Mouse (Mus musculus): ENCODE results near the gene Tubb4a.

The Tubb4a gene

DNA sequence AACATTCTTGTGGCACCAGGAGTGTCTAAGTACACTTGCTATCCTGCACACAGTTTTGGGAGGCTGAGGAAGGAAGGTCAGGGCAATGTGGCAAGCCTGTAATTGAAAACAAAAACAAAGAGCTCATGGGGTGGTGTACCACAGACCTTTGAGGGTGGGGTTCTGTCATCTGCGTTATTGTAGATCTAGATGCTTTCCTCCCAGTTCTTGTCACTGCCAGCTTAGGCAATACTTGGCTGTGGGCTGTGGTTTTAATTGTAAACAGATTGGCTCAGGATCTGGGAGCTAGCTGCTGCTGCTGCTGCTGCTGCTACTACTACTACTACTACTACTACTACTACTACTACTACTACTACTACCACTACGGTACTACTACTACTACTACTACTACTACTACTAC lies 14.7 kb upstream of the Tubb4a start:
- ATAC-seq (ENCODE audit: low TSS enrichment) = no peak

GRCm38 (mm10) chr17:57099629-57100325 lies 12.2 kb upstream of the Tubb4a start:
- no peak for ATAC-seq (ENCODE audit: low TSS enrichment)

GRCm38 (mm10) chr17:57098321-57098720 lies 10.7 kb upstream of the Tubb4a start:
- ATAC-seq (ENCODE audit: low TSS enrichment) = no peak

DNA sequence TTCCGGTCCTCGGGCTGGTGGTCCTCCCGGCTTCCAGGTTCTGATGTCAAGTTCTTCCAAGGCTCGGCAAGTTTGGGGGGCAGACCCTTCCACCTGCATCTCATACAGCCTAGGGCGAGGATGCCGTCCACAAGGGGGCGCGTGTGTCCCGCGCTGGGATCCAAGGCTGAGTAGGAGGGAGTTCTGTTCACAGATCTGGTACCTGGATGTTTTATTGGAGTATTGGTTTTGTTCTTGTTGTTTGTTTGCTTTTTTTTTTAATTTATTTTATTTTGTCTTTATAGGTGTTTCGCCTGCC lies 9.0 kb upstream of the Tubb4a start:
- peak; percentile 87 for ATAC-seq (ENCODE audit: low TSS enrichment)

- peak; percentile 88 for ATAC-seq (ENCODE audit: low TSS enrichment)
Observed at GRCm38 (mm10) chr17:57095855-57096622, 8.5 kb upstream of the Tubb4a start.

GRCm38 (mm10) chr17:57094222-57094621 lies 6.6 kb upstream of the Tubb4a start:
- no peak for ATAC-seq (ENCODE audit: low TSS enrichment)

- no peak for ATAC-seq (ENCODE audit: low TSS enrichment)
Observed at GRCm38 (mm10) chr17:57085970-57086757, 1.4 kb downstream of the Tubb4a start.

DNA sequence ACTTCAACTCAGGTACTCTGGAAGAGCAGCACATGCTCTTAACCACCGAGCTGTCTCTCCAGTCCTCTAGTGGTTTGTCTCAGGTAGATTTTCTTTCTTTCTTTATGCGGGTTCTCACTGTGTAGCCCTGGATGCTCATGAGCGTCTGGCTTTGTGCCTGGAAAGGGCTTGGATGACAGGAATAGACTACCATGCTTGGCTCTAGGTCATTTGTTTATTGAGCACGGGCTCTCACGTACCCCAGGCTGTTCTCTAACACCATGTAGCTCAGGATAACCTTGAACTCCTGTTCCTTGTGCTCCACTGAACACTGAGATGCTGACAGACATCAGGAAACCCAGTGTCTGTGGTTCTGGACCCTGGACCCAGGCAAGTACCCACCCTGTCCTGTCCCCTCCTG lies 5.1 kb downstream of the Tubb4a start:
- ATAC-seq (ENCODE audit: low TSS enrichment) = no peak

DNA sequence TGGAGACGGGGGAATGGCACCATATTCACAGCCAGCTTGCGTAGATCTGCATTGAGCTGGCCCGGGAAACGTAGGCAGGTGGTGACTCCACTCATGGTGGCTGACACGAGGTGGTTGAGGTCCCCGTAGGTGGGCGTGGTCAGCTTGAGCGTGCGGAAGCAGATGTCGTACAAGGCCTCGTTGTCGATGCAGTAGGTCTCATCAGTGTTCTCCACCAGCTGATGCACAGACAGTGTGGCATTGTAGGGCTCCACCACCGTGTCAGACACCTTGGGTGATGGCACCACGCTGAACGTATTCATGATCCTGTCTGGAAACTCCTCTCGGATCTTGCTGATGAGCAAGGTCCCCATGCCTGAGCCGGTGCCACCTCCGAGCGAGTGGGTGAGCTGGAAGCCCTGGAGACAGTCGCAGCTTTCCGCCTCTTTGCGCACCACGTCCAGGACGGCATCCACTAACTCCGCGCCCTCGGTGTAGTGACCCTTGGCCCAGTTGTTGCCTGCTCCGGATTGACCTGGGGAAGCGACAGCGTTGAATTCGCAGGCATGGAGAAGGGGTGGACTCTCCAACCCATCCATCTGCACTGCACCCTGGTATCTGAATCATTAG lies 6.2 kb downstream of the Tubb4a start:
- no peak for ATAC-seq (ENCODE audit: low TSS enrichment)

DNA sequence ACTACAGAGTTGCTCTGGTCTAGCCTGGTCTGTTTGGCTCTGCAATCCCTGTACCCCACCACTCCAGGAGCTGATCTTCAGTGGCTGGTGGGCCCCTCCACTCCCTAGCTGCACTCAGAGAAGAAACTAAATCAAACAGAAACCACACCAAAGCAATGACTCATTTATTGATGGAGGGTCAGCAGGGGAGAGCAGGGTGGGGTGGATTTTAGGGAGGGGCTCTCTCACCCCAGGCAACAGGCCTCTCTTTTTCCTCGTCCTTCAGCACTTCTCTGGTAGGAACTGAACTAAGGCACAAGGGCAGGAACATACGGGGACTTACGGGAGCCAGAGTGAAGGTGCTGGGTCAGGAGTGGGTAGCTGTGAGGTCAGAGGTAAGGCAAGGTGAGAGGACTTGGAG lies 7.7 kb downstream of the Tubb4a start:
- no peak for ATAC-seq (ENCODE audit: low TSS enrichment)

DNA sequence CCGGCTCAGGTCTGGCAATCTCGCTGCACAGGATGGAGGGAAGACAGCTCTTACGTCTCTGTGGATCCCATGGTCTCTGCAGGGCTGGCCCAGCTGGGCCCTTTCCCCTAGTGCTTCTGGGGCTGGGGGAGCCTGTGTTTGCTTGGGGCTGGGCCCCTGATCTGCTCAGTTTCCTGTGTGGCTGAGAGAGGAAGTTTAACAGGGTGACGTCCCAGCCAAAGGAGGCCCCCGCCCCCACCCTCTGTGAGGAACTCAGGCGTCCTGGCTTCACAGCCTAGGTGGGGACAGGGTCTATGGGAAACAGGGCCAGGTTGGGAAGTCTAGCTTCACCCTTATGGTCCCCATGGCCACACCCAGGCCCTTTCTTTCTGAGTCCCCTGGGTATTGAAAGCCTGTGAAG lies 9.2 kb downstream of the Tubb4a start, which contains the start of gene Dennd1c:
Gene Dennd1c, minus strand, starts transcription at position 179 of the 400 bp plus-strand sequence.
- 0 out of 2 replicates have a peak, but pooled peaks have one; percentile 10 for ATAC-seq (ENCODE audit: low TSS enrichment)

DNA sequence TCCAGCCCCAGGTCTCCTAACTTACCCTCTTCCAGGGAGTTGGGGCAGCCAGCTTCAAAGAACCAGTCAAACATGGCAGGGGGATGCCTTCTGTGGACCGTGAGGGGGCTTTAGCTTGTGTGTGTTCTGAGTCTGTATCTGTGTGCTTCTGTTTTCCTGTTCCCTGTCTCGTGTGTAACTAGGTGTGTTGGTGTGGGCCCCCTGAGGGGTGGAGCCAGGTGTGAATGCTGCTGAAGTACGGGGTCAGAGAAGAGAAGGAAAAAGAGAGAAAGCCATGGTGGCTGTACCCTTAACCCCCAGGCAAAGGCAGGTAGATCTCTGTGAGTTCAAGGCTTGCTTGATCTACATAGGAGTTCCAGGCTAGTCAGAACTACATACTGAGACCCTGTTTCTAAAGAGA lies 10.7 kb downstream of the Tubb4a start:
- ATAC-seq (ENCODE audit: low TSS enrichment) = no peak

- no peak for ATAC-seq (ENCODE audit: low TSS enrichment)
Observed at GRCm38 (mm10) chr17:57070699-57071098, 16.9 kb downstream of the Tubb4a start.

GRCm38 (mm10) chr17:57070272-57070671 lies 17.3 kb downstream of the Tubb4a start:
- ATAC-seq (ENCODE audit: low TSS enrichment) = no peak

DNA sequence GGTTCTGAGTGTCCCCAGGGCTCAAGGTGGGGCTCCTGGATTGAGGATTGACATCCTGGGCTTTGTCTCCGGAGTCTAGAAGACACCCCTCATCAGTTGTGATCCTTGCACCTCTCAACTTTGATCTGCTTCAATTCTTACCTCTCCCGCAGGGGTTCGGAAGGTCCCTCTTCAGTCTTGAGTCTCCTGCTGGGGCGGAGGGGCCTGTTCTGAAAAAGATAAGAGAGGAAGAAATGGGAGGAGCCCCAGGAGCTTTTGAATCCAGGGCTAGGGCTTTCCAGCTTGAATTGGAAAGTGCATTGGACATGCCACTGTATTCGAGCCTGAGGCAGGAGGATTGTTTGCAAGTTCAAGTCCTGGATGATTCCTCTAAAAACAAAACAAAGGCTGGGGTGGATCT lies 20.7 kb downstream of the Tubb4a start:
- no peak for ATAC-seq (ENCODE audit: low TSS enrichment)

- no peak for ATAC-seq (ENCODE audit: low TSS enrichment)
Observed at GRCm38 (mm10) chr17:57063031-57063430, 24.6 kb downstream of the Tubb4a start.

GRCm38 (mm10) chr17:57062548-57062947 lies 25.0 kb downstream of the Tubb4a start:
- ATAC-seq (ENCODE audit: low TSS enrichment) = no peak

DNA sequence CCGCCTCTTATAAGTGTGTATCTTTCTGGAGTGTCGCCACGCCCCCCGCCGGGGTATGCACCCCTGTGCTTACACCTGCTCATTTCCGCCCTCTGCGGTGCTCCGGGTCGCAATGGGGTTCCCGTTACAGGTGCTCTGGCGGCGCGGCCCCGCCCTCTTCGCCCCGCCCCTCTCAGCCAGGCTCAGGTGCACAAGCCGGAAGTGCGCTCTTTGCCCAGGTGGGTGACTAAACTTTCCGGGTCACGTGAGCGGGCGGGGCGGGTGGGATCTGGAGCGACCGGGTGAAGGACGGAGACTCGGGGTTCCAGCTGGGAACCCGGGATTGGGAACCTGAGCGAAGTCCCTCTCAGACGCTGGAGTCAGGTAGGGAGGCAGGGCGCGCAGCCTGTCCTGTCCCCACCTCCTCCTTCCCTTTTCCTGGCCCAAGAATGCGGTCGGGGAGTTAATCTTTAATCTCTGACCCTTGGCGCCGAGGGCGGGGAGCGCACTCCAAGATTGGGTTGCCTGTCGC lies 25.5 kb downstream of the Tubb4a start:
- ATAC-seq (ENCODE audit: low TSS enrichment) = no peak

- ATAC-seq (ENCODE audit: low TSS enrichment) = no peak
Observed at GRCm38 (mm10) chr17:57061069-57061468, 26.5 kb downstream of the Tubb4a start.

DNA sequence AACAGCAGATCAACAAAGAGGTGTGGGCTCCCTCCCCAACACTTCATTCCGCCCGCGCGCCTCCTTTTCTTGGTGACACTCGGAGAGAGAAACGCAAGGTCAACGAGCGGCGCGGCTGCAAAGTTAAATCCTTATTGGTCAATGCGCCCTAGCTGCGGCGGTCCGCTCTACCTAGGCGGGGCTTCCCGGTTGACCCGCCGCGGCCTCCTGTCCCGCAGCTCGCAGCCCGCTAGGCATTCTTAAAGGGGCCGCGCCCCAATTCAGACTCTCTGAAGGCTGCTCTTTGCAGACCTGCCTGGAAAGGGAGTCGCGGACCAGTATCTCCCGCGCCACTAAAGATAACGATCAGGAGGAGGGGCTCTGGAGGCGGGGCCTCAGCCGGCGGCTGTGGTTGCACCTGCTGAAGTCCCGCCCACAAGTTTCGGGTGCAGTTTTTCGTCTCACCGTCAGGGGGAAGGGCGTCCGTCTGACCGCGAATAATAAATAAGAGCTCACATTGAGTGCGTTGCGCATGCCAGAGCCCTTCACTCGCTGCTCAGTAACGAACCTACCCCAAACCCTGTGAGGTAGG lies 27.3 kb downstream of the Tubb4a start:
- peak; percentile 87 for ATAC-seq (ENCODE audit: low TSS enrichment)

DNA sequence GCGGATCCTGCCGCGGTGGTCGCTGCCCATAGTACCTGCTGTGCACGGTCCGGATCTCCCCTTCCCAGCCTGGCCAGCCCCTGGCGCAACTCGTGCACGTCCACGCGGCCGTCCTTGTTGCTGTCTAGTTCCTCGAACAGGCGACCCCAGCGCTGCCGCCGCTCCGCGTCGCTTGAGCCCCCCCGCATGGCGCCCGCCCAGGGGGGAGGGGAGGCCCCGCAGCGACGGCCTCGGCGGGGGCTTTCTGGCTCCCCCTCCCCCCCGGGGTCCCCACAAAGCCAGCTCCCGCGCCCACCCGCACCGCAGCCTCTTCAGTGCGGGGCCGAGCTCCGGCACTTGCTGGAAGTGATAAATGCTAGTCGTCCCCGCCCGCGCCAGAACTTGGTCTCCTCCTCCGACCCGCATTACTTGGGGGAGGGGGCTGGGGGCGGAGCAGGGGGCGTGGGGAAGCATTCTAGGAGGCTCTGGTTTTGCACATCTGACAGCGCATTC lies 28.1 kb downstream of the Tubb4a start, which contains the start of gene Slc25a23:
Gene Slc25a23, minus strand, starts transcription at position 378 of the 492 bp plus-strand sequence.
- peak; percentile 22 for ATAC-seq (ENCODE audit: low TSS enrichment)

Data from frontal cortex, adult (tissue).